Mouse (Mus musculus) cortical plate, adult 2 months (tissue): ENCODE measurements around the gene Klk1b9.

ENCODE experiments used
- CTCF ChIP-seq: fragments of 200-500 bp; IDR thresholded peaks from 2 replicates; pipeline ENCODE4 v1.5.1; 2011; ENCODE audit warnings: mild to moderate bottlenecking, control low read depth, low read length; ENCODE audit not compliant: insufficient read depth; ENCODE audit errors: extremely low read depth
- POLR2A ChIP-seq: fragments of 200-500 bp; IDR thresholded peaks from 2 replicates; pipeline ENCODE4 v1.6.1; 2011; ENCODE audit warnings: mild to moderate bottlenecking, low read length, control low read depth; ENCODE audit not compliant: insufficient read depth; ENCODE audit errors: extremely low read depth

DNA sequence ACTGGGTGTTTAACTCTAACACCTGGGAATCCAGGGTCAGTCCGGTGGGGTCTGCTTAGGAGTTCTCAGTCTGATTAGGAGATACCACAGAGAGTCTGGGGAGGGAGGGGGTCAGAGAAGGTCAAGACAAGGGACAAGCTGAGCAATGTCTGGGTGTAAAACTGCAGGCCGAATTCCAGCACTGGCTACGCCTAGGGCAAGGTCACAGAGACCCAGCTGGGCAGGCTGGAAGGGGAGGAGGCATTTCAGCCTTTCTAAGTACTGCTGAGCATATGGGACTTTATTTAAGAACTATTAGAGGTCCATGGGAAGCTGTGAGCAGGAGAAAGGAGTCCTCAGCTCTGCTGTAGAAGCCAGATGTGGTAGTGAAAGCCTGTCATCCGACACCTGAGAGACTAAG, 43.5 kb upstream of the Klk1b9 start:
- TF ChIP-seq CTCF (no peak), POLR2A (no peak)
